Mouse (Mus musculus) embryonic facial prominence, embryonic 12.5 days (tissue): ENCODE measurements around the gene Pole. TPM values are rescaled to one million over a fixed set of nuclear protein-coding genes. Genes with fewer than 3 reads are reported as not detected.
A peak's percentile ranks its signal among the peaks of the same experiment; 100 is the strongest.

ENCODE experiments used
- ATAC-seq: fragments of 200-750 bp; cut with Nextera tagmentation; 2 replicates; pipeline ENCODE4 v1.8.0; 2017; ENCODE audit not compliant: insufficient number of reproducible peaks, insufficient read depth, low FRiP score, low TSS enrichment
- H3K27ac ChIP-seq: fragments of 300-500 bp; sonication (generic); 2 replicates; pipeline ENCODE4 v1.5.1; 2016; ENCODE audit warnings: mild to moderate bottlenecking
- H3K27me3 ChIP-seq: fragments of 300-500 bp; sonication (generic); 2 replicates; pipeline ENCODE4 v1.6.1; 2016; ENCODE audit warnings: mild to moderate bottlenecking, moderate library complexity
- H3K36me3 ChIP-seq: fragments of 300-500 bp; sonication (generic); 2 replicates; pipeline ENCODE4 v1.6.1; 2016; ENCODE audit warnings: mild to moderate bottlenecking
- H3K4me1 ChIP-seq: fragments of 300-500 bp; sonication (generic); 2 replicates; pipeline ENCODE4 v1.6.1; 2016
- H3K4me2 ChIP-seq: fragments of 300-500 bp; sonication (generic); replicated peaks from 2 replicates; pipeline ENCODE4 v1.6.1; 2016; ENCODE audit warnings: mild to moderate bottlenecking, moderate library complexity
- H3K4me3 ChIP-seq: fragments of 300-500 bp; sonication (generic); 2 replicates; pipeline ENCODE4 v1.5.1; 2016; ENCODE audit warnings: mild to moderate bottlenecking
- H3K9ac ChIP-seq: fragments of 300-500 bp; sonication (generic); 2 replicates; pipeline ENCODE4 v1.6.1; 2016; ENCODE audit warnings: mild to moderate bottlenecking, moderate library complexity
- H3K9me3 ChIP-seq: fragments of 300-500 bp; sonication (generic); 2 replicates; pipeline ENCODE4 v1.6.1; 2016; ENCODE audit warnings: mild to moderate bottlenecking, moderate library complexity
- WGBS: fragments of 180-500 bp; shearing (Covaris S2); methylation state at CpG from one replicate; pipeline ENCODE4 v1.1.7; 2016; 5-methylcytosine and 5-hydroxymethylcytosine counted together
- polyA plus RNA-seq: library from polyadenylated mRNA; unstranded; fragments of >200 nt; fragmentation: Nextera tagmentation; extraction: Ambion mirVana; gene quantifications from 2 replicates; pipeline ENCODE4 v1.2.1, GENCODE M21; 2016

Gene Pole
- 35.3 and 40.5 TPM in 2 replicates for polyA plus RNA-seq

GRCm38 (mm10) chr5:110285770-110286445 is at the start of gene Pole, which contains the start of gene Pxmp2:
TSS of gene Pole (plus strand) at chr5:110286306.
TSS of gene Pxmp2 (minus strand) at chr5:110286186.
- peak; percentile 99 for ATAC-seq
- H3K4me3 ChIP-seq = peak within 1 kb of the TSS; percentile 76
- under 1% methylated on average over 64 of the region's 64 CpGs for WGBS
- peaks cover 17% of the 10 kb centered on the region for H3K27me3 ChIP-seq
- peak within 1 kb of the TSS; percentile 95 for H3K4me2 ChIP-seq
- H3K27ac ChIP-seq = peak within 1 kb of the TSS; percentile 65
- peaks cover 13% of the 10 kb centered on the region for H3K4me1 ChIP-seq
- H3K36me3 ChIP-seq = peaks cover 14% of the 10 kb centered on the region
- H3K9ac ChIP-seq = peak within 1 kb of the TSS; percentile 85
- H3K9me3 ChIP-seq = no peaks in the 10 kb centered on the region

DNA sequence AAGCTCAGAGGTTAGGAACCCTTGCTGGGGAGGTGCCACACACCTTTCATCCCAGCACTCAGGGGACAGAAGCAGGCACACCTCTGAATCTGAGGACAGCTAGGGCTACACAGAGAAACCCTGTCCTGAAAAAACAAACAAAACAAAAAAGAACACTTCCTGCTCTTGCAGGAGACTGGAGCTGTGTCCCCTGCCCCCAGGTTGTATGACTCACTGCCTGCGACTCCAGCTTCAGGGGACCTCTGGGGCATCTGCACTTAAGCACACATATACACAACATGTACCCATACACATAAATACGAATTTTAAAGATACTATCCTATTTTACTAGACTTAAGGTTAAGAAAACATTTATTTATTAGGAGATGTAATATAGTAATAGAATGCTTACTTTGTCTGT is 42.0 kb upstream of the Pole start:
- WGBS = 82% methylated on average over 2 of the region's 2 CpGs
- Histone ChIP-seq H3K36me3 (peaks cover 90% of the 10 kb centered on the region), H3K4me3 (no peak overlapping the region), H3K4me2 (no peak overlapping the region), H3K9ac (no peak overlapping the region), H3K27me3 (no peaks in the 10 kb centered on the region), H3K9me3 (no peaks in the 10 kb centered on the region), H3K27ac (no peak overlapping the region), H3K4me1 (no peaks in the 10 kb centered on the region)
- no peak for ATAC-seq

DNA sequence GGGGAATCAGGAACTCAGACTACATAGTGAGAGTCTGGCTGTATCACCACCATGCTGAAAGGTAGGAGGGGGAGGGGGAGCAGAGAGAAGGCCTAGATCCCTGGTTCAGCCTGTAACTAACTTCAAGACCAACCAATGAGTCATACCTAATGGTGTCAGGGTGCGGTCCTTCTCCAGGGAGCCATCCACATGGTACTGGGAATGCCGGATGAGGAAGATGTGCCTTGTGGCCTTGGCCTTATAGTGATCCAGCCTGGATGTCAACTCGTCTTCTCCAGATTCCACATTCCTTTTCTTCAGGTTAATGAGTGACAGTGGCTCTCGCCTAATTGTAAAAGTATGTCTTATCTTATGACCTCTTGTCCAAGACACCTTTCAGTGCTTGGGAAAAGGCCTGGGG is 19.2 kb upstream of the Pole start:
- no peaks in the 10 kb centered on the region for H3K9me3 ChIP-seq
- no peak for ATAC-seq
- H3K9ac ChIP-seq = no peak overlapping the region
- peaks cover 6% of the 10 kb centered on the region for H3K4me1 ChIP-seq
- H3K4me3 ChIP-seq = no peak overlapping the region
- H3K4me2 ChIP-seq = no peak overlapping the region
- 88% methylated on average over 4 of the region's 4 CpGs for WGBS
- H3K27ac ChIP-seq = no peak overlapping the region
- H3K27me3 ChIP-seq = no peaks in the 10 kb centered on the region
- peaks cover 32% of the 10 kb centered on the region for H3K36me3 ChIP-seq

DNA sequence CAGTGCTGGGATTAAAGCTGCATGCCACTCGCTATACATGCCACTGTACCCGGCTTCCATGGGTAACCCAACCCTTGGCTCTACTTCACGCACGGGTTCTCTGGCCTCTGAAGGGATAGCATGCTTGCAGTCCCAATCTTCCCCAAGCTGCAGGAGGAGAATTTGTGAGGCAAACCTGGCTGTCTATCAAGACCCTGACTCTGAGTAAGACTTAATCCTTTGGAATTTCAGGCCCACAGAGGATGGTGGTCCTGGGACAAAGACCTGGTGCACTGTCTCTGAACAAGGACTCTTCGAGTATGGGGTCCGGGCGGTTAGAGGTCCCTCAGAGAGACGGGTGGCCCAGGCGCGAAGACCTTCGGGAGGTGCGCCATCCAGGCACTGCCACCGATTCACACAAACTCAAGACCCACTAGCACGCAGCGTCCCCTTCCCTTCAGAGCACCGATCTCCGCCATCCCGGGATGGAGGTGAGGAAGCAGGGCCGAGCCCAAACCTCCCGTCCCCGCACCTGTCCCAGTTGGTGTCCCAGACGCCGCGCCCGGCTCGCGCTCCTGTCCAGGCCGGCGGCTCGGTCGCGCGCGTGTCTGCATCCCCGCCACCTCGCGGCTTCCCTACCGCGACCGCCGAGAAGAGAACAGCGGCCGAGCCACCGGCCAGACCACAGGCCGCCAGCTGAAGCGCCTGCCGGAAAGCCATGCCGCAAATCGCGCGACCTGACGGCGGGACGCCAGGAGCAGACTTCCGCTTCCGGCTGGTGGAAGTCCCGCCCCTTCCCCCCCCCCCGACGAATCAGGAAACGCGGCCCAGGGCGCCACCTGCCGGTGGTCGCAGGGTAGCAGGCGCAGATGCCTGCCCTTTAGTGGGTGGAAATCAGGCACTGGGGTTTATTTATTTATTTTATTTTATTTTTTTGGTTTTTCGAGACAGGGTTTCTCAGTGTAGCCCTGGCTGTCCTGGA is 16.7 kb upstream of the Pole start, which contains the start of gene Pgam5:
Gene Pgam5 (minus strand): TSS at position 773 of the 961 bp plus-strand sequence.
- peak; percentile 71; the same call in 1 of the 2 replicates for ATAC-seq
- WGBS = under 1% methylated on average over 62 of the region's 66 CpGs
- Histone ChIP-seq H3K27me3 (no peaks in the 10 kb centered on the region), H3K4me2 (peak within 1 kb of the TSS; percentile 89), H3K27ac (peak within 1 kb of the TSS; percentile 72; the same call in 1 of the 2 replicates), H3K9ac (peak within 1 kb of the TSS; percentile 92), H3K9me3 (no peaks in the 10 kb centered on the region), H3K4me1 (peaks cover 6% of the 10 kb centered on the region), H3K36me3 (peaks cover 30% of the 10 kb centered on the region), H3K4me3 (peak within 1 kb of the TSS; percentile 91)

- Histone ChIP-seq H3K27ac (no peak overlapping the region), H3K4me2 (no peak overlapping the region), H3K27me3 (no peaks in the 10 kb centered on the region), H3K9ac (no peak overlapping the region), H3K36me3 (peaks cover 22% of the 10 kb centered on the region), H3K4me3 (no peak overlapping the region), H3K4me1 (peaks cover 6% of the 10 kb centered on the region), H3K9me3 (no peaks in the 10 kb centered on the region)
- WGBS = 87% methylated on average over 6 of the region's 6 CpGs
- no peak for ATAC-seq
Measured at GRCm38 (mm10) chr5:110270242-110270641, 15.9 kb upstream of the Pole start.

- Histone ChIP-seq H3K36me3 (no peaks in the 10 kb centered on the region), H3K4me1 (no peaks in the 10 kb centered on the region), H3K27ac (no peak overlapping the region), H3K27me3 (no peaks in the 10 kb centered on the region), H3K4me2 (no peak overlapping the region), H3K9ac (no peak overlapping the region), H3K9me3 (no peaks in the 10 kb centered on the region), H3K4me3 (no peak overlapping the region)
- ATAC-seq = no peak
- WGBS = 79% methylated on average over 4 of the region's 4 CpGs
Measured at GRCm38 (mm10) chr5:110274147-110274546, 12.0 kb upstream of the Pole start.

DNA sequence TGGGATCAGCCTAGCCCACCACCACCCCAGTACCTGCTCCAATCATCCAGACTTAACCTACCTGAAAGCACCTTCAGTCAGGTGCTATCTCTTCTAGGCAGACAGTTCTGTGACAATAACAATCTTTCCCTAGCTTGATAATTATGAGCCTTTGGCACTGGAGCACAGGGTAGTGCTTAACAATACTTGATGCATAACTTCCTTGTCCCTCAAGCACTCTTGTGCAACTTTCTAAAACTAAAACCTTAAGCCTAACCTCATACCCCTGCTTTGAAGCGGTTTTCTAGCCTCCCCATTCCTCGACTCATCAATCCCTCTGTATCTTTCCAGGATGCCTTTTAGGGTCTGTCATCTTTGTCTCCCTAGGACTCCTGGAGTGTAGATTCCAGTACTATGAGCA is 11.3 kb upstream of the Pole start:
- H3K9ac ChIP-seq = no peak overlapping the region
- H3K9me3 ChIP-seq = no peaks in the 10 kb centered on the region
- H3K4me2 ChIP-seq = no peak overlapping the region
- ATAC-seq = no peak
- no peak overlapping the region for H3K4me3 ChIP-seq
- 61% methylated on average over 2 of the region's 2 CpGs for WGBS
- no peaks in the 10 kb centered on the region for H3K36me3 ChIP-seq
- H3K4me1 ChIP-seq = no peaks in the 10 kb centered on the region
- no peak overlapping the region for H3K27ac ChIP-seq
- H3K27me3 ChIP-seq = no peaks in the 10 kb centered on the region

- Histone ChIP-seq H3K4me1 (no peaks in the 10 kb centered on the region), H3K4me3 (no peak overlapping the region), H3K36me3 (no peaks in the 10 kb centered on the region), H3K9me3 (no peaks in the 10 kb centered on the region), H3K27me3 (no peaks in the 10 kb centered on the region), H3K27ac (no peak overlapping the region), H3K9ac (no peak overlapping the region), H3K4me2 (no peak overlapping the region)
- WGBS = 58% methylated on average over 2 of the region's 2 CpGs
- ATAC-seq = no peak
Measured at GRCm38 (mm10) chr5:110276391-110276790, 9.7 kb upstream of the Pole start.

DNA sequence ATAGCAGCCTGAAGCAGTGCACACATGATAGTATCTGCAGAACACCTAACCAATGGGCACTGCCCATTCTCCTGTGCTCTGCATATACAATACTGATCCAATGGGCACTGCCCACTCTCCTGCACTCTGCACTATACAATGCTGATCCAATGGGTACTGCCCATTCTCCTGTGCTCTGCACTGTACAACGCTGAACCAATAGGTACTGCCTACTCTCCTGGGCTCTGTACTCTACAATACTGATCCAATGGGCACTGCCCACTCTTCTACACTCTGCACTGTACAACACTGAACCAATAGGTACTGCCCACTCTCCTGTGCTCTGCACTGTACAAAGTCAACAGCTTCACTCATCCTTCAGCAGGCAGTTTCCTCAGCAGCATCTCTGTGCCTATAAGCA is 9.2 kb upstream of the Pole start:
- WGBS = 96% methylated on average over 1 of the region's 1 CpGs
- Histone ChIP-seq H3K36me3 (no peaks in the 10 kb centered on the region), H3K27me3 (no peaks in the 10 kb centered on the region), H3K4me1 (no peaks in the 10 kb centered on the region), H3K9ac (no peak overlapping the region), H3K4me2 (no peak overlapping the region), H3K9me3 (no peaks in the 10 kb centered on the region), H3K27ac (no peak overlapping the region), H3K4me3 (no peak overlapping the region)
- ATAC-seq = no peak

GRCm38 (mm10) chr5:110281984-110282383 is 4.1 kb upstream of the Pole start:
- WGBS = 84% methylated on average over 2 of the region's 2 CpGs
- ATAC-seq = no peak

DNA sequence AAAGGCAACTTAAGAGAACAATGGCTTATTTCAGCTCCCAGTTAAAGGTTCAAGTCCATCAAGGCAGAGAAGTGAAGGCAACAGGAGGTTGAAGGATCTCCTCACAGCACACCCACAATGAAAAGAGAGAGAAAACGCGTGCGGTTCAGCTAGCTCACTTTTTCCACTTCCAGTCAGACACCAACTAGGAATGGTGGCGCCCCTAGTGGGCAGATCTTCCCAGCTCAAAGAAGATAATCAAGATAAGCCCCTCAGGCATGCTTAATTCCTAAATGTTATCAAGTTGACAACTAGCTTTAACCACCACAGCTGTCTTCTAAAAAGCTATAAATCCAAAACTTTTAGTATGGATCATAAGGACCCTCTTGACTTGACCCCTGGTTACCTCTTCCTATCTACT is 1.6 kb upstream of the Pole start:
- ATAC-seq = no peak
- Histone ChIP-seq H3K4me2 (no peak overlapping the region), H3K4me1 (peaks cover 13% of the 10 kb centered on the region), H3K36me3 (peaks cover 3% of the 10 kb centered on the region), H3K27me3 (peaks cover 17% of the 10 kb centered on the region), H3K9me3 (no peaks in the 10 kb centered on the region), H3K27ac (no peak overlapping the region), H3K4me3 (no peak overlapping the region), H3K9ac (no peak overlapping the region)
- WGBS = 5% methylated on average over 4 of the region's 4 CpGs

More at GRCm38 (mm10) chr5:110281984-110282383, 4.1 kb upstream of the Pole start:
- H3K36me3 ChIP-seq = no peaks in the 10 kb centered on the region
- H3K9me3 ChIP-seq = no peaks in the 10 kb centered on the region
- H3K4me1 ChIP-seq = peaks cover 6% of the 10 kb centered on the region
- no peak overlapping the region for H3K4me2 ChIP-seq
- H3K9ac ChIP-seq = no peak overlapping the region
- H3K27ac ChIP-seq = no peak overlapping the region
- peaks cover 17% of the 10 kb centered on the region for H3K27me3 ChIP-seq
- H3K4me3 ChIP-seq = no peak overlapping the region
